Mouse (Mus musculus) left cerebral cortex, postnatal 10 days (tissue): Measurements from ENCODE around the gene Clpsl2. TPM values are rescaled to one million over a fixed set of nuclear protein-coding genes. Genes with fewer than 3 reads are reported as not detected.
A peak's percentile ranks its signal among the peaks of the same experiment; 100 is the strongest.
"Not testable (repeated sequence)": the region's sequence is repeated elsewhere in the genome, so short reads cannot be mapped to it uniquely, and the experiment has no call there.

Experiments used
- DNase-seq, 2 experiments: peaks; one replicate each; pipeline ENCODE4 v3.0.0; 2021 to 2022; ENCODE audit warnings: low spot score in 2 of 2, mixed read lengths in 1 of 2; ENCODE audit errors: extremely low spot score in 1 of 2
- intact Hi-C: fragments of 180-260 bp; cut with DNase I; formaldehyde crosslinking; loops from one replicate; pipeline ENCODE4 v1.15.1; 2025
- total RNA-seq, 2 experiments: library from RNA; stranded (reverse); gene quantifications; 2 replicates each; pipeline ENCODE4 v1.2.3; 2021

Gene Clpsl2
- total RNA-seq, 2 experiments from 2014 or later = not detected

DNA sequence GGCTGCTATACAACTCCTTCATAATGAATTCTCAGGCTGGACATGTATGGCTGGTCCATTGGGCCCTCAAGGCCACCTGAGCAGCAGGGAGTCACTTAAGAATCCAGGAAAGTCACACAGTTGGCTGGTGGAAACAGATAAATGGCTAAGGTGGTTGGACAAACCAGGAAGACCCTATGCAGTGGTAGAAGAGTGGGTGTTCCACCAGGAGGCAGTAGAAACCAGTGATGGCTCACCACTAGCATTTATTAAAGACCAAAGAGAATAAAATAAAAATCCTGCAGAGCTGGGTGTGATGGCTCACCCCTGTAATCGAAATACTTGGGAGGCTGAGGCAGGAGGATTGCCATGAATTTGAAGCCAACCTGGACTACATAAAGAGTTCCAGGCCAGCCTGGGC is 2.3 kb upstream of the Clpsl2 start:
- intact Hi-C loops = no loop called here

GRCm38 (mm10) chr17:28548550-28548949 is 661 bp upstream of the Clpsl2 start:
- intact Hi-C loops = no loop called here
- DNase-seq = no peak

More for the DNA sequence above, 2.3 kb upstream of the Clpsl2 start:
- no peak for DNase-seq

DNA sequence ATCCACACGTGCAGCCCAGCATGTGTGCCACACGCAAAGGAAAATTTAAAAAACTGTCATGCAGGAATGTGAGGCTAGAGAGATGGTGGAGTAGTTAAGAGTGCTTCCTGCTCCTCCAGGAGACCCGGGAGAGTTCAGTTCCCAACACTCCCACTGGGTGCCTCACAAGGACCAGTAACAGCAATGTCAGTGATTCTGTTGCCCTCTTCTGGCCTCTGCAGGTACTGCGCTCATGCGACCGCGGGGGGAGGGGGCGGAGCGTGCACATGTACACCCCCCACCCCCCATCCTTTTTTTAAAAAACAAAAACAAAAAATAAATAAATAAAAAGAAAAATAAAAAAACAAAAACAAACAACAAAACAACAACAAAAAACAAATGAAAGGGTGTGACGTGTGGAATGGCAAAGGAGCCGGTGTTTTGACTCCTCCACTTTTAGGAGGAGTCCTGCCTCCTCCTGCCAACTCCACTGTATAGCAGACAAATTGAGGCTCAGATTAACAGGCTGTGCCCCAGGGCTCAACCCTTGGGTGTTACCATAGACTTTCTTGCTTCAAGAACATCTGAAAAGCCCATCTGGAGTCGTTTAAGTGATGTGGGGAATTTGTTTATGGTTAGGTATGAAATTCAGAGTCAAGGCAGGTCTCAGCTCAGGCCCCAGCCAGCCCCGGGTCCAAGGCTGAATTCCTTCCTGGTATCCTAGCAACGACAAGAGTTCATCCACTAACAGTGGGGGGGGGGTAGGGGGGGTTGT is 4.0 kb downstream of the Clpsl2 start:
- intact Hi-C loops = no loop called here
- peak; percentile 24 to 78 for DNase-seq

DNA sequence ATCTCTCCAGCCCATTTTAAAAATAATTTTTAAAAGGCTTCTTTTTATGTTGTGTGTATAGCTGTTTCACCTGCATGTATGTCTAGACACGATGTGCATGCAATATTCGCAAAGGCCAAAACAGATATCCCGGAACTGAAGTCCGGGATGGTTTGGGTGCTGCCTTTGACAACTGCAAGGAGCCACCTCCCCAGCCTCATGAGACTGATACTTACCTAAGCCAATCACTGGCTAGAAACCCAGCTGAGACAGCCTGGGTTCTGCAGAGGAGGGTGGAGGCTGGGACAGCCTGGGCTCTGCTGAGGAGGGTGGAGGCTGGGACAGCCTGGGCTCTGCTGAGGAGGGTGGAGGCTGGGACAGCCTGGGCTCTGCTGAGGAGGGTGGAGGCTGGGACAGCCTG is 4.8 kb downstream of the Clpsl2 start:
- intact Hi-C loops, DNase-seq: not testable (repeated sequence)

DNA sequence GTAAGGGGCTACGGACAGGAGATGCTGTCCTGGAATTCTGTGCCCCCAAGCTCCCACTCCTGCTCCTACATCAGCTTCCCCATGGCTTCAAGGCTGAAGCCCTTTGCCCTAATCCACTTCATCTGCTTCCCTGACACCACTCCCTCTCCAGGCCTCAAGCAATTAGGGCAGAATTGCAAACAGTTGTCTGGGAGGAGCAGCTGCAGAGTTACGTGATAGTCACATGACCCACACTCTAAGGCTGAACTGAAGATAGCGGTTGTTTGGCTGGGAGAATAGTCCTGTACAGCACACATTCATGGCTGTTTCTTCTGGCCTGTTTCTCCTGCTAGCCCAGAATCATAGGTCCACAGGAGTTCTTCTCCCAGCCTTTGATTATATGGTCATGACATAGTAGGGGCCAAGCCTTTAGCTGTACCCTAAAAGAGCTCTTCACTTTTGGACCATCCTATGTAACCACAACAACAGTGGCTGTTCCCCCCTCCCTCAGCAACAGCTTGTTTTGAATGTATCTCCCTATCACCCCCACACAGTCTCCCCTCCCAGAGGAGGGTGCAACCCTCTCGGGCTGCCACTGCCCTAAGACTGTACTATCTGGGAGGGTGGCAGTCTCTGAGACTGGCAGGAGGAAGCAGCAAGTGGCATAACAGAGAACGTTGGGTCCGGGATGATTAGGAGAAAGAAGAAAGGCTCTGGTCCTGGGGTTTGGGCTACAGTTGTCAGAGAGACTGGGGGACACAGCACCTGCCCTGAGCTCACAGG is 7.6 kb downstream of the Clpsl2 start:
- no peak for DNase-seq
- intact Hi-C loops = no loop called here

- no peak for DNase-seq
- intact Hi-C loops = no loop called here
These were observed 8.6 kb downstream of the Clpsl2 start for GRCm38 (mm10) chr17:28557772-28558171.

GRCm38 (mm10) chr17:28560598-28560997 is 11.4 kb downstream of the Clpsl2 start, which contains the start of gene Clps:
Gene Clps (minus strand): TSS chr17:28560766.
- intact Hi-C loops = no loop called here
- no peak for DNase-seq

DNA sequence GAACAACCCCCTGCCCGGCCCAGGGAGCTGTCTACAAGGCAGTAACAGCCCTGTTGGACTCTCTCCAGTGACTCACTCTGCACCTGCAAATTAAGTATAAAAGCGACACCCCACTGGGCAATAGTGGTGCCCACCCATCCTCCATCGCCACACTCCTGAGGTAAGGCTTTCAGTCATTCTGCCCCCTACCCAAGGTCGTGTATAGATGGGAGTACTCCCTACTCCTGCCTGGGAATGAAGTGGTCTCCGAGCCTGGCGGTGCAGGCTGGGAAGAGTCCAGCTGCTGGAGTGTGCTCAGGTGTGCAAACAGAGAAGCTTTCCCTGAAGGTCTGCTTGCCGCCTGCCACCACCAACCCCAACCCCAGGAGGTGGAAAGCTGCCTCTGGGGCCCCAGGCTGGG is 12.4 kb downstream of the Clpsl2 start:
- intact Hi-C loops = no loop called here
- no peak for DNase-seq

- intact Hi-C loops = no loop called here
- DNase-seq = no peak
These were observed 16.0 kb downstream of the Clpsl2 start for GRCm38 (mm10) chr17:28565181-28565580.

DNA sequence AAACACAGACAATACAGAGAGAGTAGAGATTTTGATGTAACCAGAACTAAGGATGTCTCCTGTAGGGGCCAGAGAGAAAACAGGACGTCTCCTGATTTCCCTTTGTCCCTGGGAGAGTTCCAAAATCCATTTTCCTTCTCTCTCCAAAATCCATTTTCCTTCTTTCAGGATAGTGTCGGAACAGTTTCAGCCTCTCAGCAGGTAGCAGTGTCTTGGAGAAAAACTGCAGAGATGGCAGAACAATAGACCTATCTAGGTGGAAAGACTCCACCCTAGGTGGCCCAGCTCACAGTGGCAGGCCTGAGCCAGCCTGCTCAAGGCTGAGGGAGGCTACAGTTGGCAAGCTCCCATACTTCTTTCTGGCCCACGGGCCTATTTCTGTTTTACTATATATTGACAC is 18.3 kb downstream of the Clpsl2 start:
- DNase-seq = no peak
- intact Hi-C loops = no loop called here

DNA sequence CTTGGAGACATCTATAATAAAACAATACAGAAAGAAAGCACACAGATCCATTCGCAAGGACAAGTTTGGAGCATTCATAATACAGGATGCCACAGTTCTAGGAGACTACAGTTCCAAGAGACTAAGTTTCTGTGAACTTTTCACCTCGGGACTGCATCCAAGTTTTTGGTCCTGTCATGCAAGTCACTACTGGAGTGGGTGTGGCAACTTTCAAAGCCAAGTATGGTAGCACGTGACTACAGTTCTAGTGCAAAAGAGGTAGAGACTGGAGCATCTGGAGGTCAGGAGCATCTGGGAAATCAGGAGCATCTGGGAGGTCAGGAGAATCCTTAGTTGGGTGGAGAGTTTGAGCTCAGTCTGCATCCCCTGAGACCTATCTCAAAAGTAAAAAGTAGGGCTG is 22.7 kb downstream of the Clpsl2 start:
- no peak for DNase-seq
- intact Hi-C loops = no loop called here

DNA sequence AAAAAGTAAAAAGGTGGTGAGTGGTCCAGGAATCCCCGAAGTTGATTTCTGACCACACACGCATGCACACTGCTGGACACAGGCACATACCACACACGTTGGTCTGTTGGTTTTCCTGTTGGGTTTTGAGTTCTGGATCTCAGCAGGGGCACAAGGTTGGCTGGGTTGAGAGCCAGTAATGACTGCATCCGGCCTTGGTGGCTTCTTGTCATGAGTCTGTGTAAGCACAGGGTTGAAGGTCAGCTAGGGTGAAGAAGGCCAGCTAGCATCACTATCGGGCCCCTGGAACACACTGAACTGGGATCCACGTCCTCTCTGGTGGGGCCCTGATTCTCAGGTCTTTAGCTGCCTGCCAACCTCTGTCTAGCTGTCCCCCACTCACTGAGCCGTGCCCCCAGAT is 23.3 kb downstream of the Clpsl2 start:
- no peak for DNase-seq
- intact Hi-C loops = no loop called here

- DNase-seq = no peak
- intact Hi-C loops = no loop called here
These were observed 23.7 kb downstream of the Clpsl2 start for GRCm38 (mm10) chr17:28572941-28573340.

GRCm38 (mm10) chr17:28575244-28576125 is 26.3 kb downstream of the Clpsl2 start, which contains the start of gene Lhfpl5:
Gene Lhfpl5 (plus strand): TSS chr17:28575641.
- DNase-seq = peak in 1 of 2 experiments; percentile 64

GRCm38 (mm10) chr17:28580396-28580795 is 31.2 kb downstream of the Clpsl2 start:
- intact Hi-C loops = no loop called here
- DNase-seq = peak in 1 of 2 experiments; percentile 66

More at GRCm38 (mm10) chr17:28575244-28576125, 26.3 kb downstream of the Clpsl2 start, which contains the start of gene Lhfpl5:
- intact Hi-C loops = no loop called here

GRCm38 (mm10) chr17:28581056-28581455 is 31.8 kb downstream of the Clpsl2 start:
- no peak for DNase-seq
- intact Hi-C loops = no loop called here

DNA sequence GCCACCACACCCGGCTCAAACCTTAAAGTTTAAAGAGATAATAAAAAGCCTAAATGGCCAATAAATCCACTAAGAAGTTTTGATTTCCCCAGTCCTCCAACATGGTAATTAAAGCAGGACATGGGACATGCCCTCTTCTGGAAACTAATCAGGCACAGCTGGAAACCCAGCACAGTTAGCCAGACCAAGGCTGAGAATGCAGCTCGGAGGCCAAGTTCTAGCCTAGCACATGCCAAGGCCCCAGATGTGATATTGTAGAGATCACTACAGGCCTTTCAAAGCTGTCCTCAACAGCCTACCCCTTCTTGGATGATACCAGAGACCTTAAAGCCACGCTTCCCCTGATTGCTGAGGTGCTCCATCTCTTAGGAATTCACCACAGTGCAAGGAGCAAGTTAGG is 37.3 kb downstream of the Clpsl2 start:
- DNase-seq = no peak
- intact Hi-C loops = no loop called here

- no peak for DNase-seq
- intact Hi-C loops = no loop called here
These were observed 39.4 kb downstream of the Clpsl2 start for GRCm38 (mm10) chr17:28588591-28588990.

DNA sequence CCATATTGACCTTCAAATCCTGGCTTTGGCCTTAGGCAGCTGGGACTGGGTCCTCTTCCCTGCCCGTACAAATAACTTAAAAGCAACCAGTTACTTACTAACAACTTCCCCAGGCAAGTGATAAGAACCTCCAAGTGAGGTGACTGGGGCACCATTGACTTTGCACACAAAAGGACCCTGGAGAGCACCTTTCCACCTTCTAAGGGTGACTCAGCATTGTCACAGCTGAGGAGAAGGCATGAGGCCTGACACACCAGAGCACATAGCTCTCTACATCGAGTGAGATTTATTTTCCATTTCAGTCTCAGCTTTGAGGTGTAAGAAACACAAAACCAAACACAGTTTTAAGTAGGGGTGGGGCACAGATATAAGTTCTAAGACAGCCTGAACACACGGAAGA is 41.4 kb downstream of the Clpsl2 start:
- DNase-seq = no peak
- intact Hi-C loops = no loop called here
